Mouse (Mus musculus) frontal cortex, adult 2 months (tissue): Measurements from ENCODE around the gene Cdadc1. TPM values are rescaled to one million over a fixed set of nuclear protein-coding genes. Genes with fewer than 3 reads are reported as not detected.
A peak's percentile ranks its signal among the peaks of the same experiment; 100 is the strongest.

Experiments
- DNase-seq, 2 experiments: peaks; one replicate each; pipeline ENCODE4 v3.0.0; 2022; ENCODE audit warnings: low spot score in 1 of 2; ENCODE audit errors: extremely low spot score in 1 of 2
- polyA plus RNA-seq: library from polyadenylated mRNA; depleted of rRNA; stranded (reverse); fragments of >200 nt; gene quantifications from 2 replicates; pipeline ENCODE4 v1.2.3, GENCODE M21; 2012; rRNA removed

Gene Cdadc1
- polyA plus RNA-seq, 1 experiment = 30.5 TPM

GRCm38 (mm10) chr14:59546162-59546880 lies 51.4 kb downstream of the Cdadc1 start:
- no peak for DNase-seq

- no peak for DNase-seq
Observed at GRCm38 (mm10) chr14:59543956-59544355, 53.8 kb downstream of the Cdadc1 start.

GRCm38 (mm10) chr14:59543158-59543826 lies 54.5 kb downstream of the Cdadc1 start:
- DNase-seq = no peak

- no peak for DNase-seq
Observed at GRCm38 (mm10) chr14:59540761-59541160, 57.0 kb downstream of the Cdadc1 start.

- DNase-seq = no peak
Observed at GRCm38 (mm10) chr14:59540230-59540629, 57.5 kb downstream of the Cdadc1 start.

- DNase-seq = no peak
Observed at GRCm38 (mm10) chr14:59537829-59538432, 59.8 kb downstream of the Cdadc1 start.

- no peak for DNase-seq
Observed at GRCm38 (mm10) chr14:59533908-59534307, 63.9 kb downstream of the Cdadc1 start.

- DNase-seq = no peak
Observed at GRCm38 (mm10) chr14:59532986-59533385, 64.8 kb downstream of the Cdadc1 start.

GRCm38 (mm10) chr14:59530801-59531200 lies 67.0 kb downstream of the Cdadc1 start:
- no peak for DNase-seq

GRCm38 (mm10) chr14:59525843-59526242 lies 71.9 kb downstream of the Cdadc1 start:
- no peak for DNase-seq

- DNase-seq = peak in 1 of 2 experiments; percentile 25
Observed at GRCm38 (mm10) chr14:59513922-59514444, 83.8 kb downstream of the Cdadc1 start.

Other genes starting within 250 kb of the Cdadc1 start
- 0.82 and 1.6 TPM in 2 replicates for gene Phf11d, start 232.5 kb downstream of the Cdadc1 start, polyA plus RNA-seq
- gene Phf11c, start 202.6 kb downstream of the Cdadc1 start, polyA plus RNA-seq = 0.56 and 0.76 TPM in 2 replicates
- gene Setdb2, start 157.1 kb downstream of the Cdadc1 start, polyA plus RNA-seq = 4.9 and 5.7 TPM in 2 replicates
- 15.4 and 17.8 TPM in 2 replicates for gene Cab39l, start 157.0 kb downstream of the Cdadc1 start, polyA plus RNA-seq
- gene Shisa2, start 27.3 kb upstream of the Cdadc1 start, polyA plus RNA-seq = 6.6 and 8.2 TPM in 2 replicates